Mouse (Mus musculus) embryo, embryonic 9.5 days (tissue): ENCODE results near the gene Arap1.
A peak's percentile ranks its signal among the peaks of the same experiment; 100 is the strongest.

Experiments used
- DNase-seq: peaks from one replicate; pipeline ENCODE4 v3.0.0-alpha.2; 2017; ENCODE audit errors: extremely low spot score

Arap1 gene

GRCm38 (mm10) chr7:101362791-101363191 lies 14.9 kb downstream of the Arap1 start:
- DNase-seq = no peak

GRCm38 (mm10) chr7:101363914-101364313 lies 16.0 kb downstream of the Arap1 start:
- DNase-seq = no peak

- no peak for DNase-seq
These were observed 20.3 kb downstream of the Arap1 start for GRCm38 (mm10) chr7:101367901-101368852.

- DNase-seq = no peak
These were observed 21.8 kb downstream of the Arap1 start for GRCm38 (mm10) chr7:101369666-101370065.

- no peak for DNase-seq
These were observed 25.2 kb downstream of the Arap1 start for GRCm38 (mm10) chr7:101373082-101373481.

GRCm38 (mm10) chr7:101374155-101374554 lies 26.3 kb downstream of the Arap1 start:
- peak; percentile 57 for DNase-seq

GRCm38 (mm10) chr7:101376701-101377340 lies 29.0 kb downstream of the Arap1 start:
- DNase-seq = no peak

- peak; percentile 40 for DNase-seq
These were observed 29.9 kb downstream of the Arap1 start for GRCm38 (mm10) chr7:101377741-101378262.

GRCm38 (mm10) chr7:101378285-101378684 lies 30.4 kb downstream of the Arap1 start:
- no peak for DNase-seq

GRCm38 (mm10) chr7:101378796-101379465 lies 31.1 kb downstream of the Arap1 start:
- DNase-seq = no peak

GRCm38 (mm10) chr7:101379732-101380131 lies 31.9 kb downstream of the Arap1 start:
- no peak for DNase-seq

GRCm38 (mm10) chr7:101381512-101381911 lies 33.6 kb downstream of the Arap1 start:
- no peak for DNase-seq

- DNase-seq = no peak
These were observed 34.5 kb downstream of the Arap1 start for GRCm38 (mm10) chr7:101382378-101382777.

GRCm38 (mm10) chr7:101383756-101384155 lies 35.9 kb downstream of the Arap1 start:
- DNase-seq = no peak

- no peak for DNase-seq
These were observed 37.1 kb downstream of the Arap1 start for GRCm38 (mm10) chr7:101384931-101385330.

- DNase-seq = no peak
These were observed 37.5 kb downstream of the Arap1 start for GRCm38 (mm10) chr7:101385331-101385733.

GRCm38 (mm10) chr7:101385866-101386452 lies 38.1 kb downstream of the Arap1 start:
- DNase-seq = no peak

- DNase-seq = no peak
These were observed 41.4 kb downstream of the Arap1 start for GRCm38 (mm10) chr7:101389256-101389655.

GRCm38 (mm10) chr7:101391909-101392479 lies 44.1 kb downstream of the Arap1 start:
- DNase-seq = no peak

GRCm38 (mm10) chr7:101393015-101393414 lies 45.1 kb downstream of the Arap1 start:
- DNase-seq = no peak
